ENCODE assay signal across 18 mouse cellular contexts in the genomic region with DNA sequence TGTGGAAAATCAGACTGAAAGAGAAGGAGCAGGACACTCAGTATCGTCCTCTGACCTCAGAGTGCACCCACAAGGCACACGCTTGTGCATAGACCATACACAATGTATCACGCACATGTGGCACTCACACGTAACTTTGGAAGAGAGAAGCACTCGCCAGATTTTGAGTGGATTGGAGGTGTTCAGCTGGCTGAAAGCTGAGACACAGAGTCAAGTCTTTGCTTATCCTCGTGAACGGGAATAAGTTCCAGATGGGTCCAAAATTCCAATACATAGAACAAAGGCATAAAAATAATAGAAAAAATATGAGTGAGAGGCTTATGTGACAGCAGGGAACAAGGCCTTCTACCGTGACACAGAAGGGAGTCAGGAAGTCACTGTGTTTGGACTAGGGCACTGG. TPM values are rescaled to one million over a fixed set of nuclear protein-coding genes. Genes with fewer than 3 reads are reported as not detected.
DNase-seq lines count a peak whose midpoint lies in the region; ATAC-seq and TF ChIP-seq lines count a peak whose summit lies in the region.
"Had no signal": no experiment of that assay in that cellular context is flagged by ENCODE, and none has a peak within 500 bp of the region (broad histone marks: within the 10 kb centered on the region; RNA-seq: fewer than 3 reads in every experiment).

No protein-coding gene starts in this region.

- no peak overlapping the region for H3K9ac ChIP-seq in kidney, embryonic 14.5 days (ENCODE audit: low read depth, low read length)
- H3K9ac ChIP-seq in embryonic facial prominence, embryonic 11.5 days (replicated peaks; ENCODE audit: low read length) = no peak overlapping the region
- H3K9ac ChIP-seq in embryonic facial prominence, embryonic 15.5 days = no peak overlapping the region
- no peak overlapping the region for H3K9ac ChIP-seq in limb, embryonic 15.5 days
- H3K9ac ChIP-seq in kidney, embryonic 16.5 days (replicated peaks; ENCODE audit: low read length) = no peak overlapping the region
- H3K9ac ChIP-seq: liver, postnatal 0 days had no signal

- peaks cover 7% of the 10 kb centered on the region; the same call in 1 of the 2 replicates for H3K4me1 ChIP-seq in kidney, adult 2 months (ENCODE audit: control insufficient read depth, insufficient read depth, low read length)
- peaks cover 4% of the 10 kb centered on the region; the same call in 1 of the 2 replicates for H3K4me1 ChIP-seq in kidney, embryonic 14.5 days (ENCODE audit: control insufficient read depth, insufficient read depth, low read length)
- H3K4me1 ChIP-seq in embryonic facial prominence, embryonic 11.5 days (ENCODE audit: control insufficient read depth, insufficient read depth, low read length) = no peaks in the 10 kb centered on the region
- peaks cover 25% of the 10 kb centered on the region for H3K4me1 ChIP-seq in embryonic facial prominence, embryonic 15.5 days
- peaks cover 20% of the 10 kb centered on the region for H3K4me1 ChIP-seq in limb, embryonic 15.5 days
- peaks cover 11% of the 10 kb centered on the region; the same call in 1 of the 2 replicates for H3K4me1 ChIP-seq in kidney, embryonic 16.5 days (ENCODE audit: insufficient read depth, low read length)
- H3K4me1 ChIP-seq: heart, embryonic 10.5 days had no signal

- DNase-seq in kidney, adult 2 months = no peak
- DNase-seq in embryonic facial prominence, embryonic 11.5 days (ENCODE audit: low spot score) = peak; percentile 83
- DNase-seq in layer of hippocampus, adult 9-10 months (ENCODE audit: low spot score) = no peak
- DNase-seq: adrenal gland, postnatal 36 days; cerebellum, adult 2 months; gastrocnemius, postnatal 14 days; heart, postnatal 10 days; liver; liver, postnatal 0 days; lung, postnatal 14 days; right cerebral cortex, postnatal 4 days; thymus, adult 18-20 months had no signal

- no peaks in the 10 kb centered on the region for H3K9me3 ChIP-seq in kidney, embryonic 14.5 days (ENCODE audit: control insufficient read depth, low read length)
- no peaks in the 10 kb centered on the region for H3K9me3 ChIP-seq in embryonic facial prominence, embryonic 11.5 days (replicated peaks; ENCODE audit: control insufficient read depth, low read length)
- H3K9me3 ChIP-seq in embryonic facial prominence, embryonic 15.5 days (replicated peaks) = no peaks in the 10 kb centered on the region
- H3K9me3 ChIP-seq in limb, embryonic 15.5 days = no peaks in the 10 kb centered on the region
- H3K9me3 ChIP-seq in kidney, embryonic 16.5 days (ENCODE audit: low read length) = no peaks in the 10 kb centered on the region
- H3K9me3 ChIP-seq: heart, embryonic 10.5 days had no signal

- no peak for TF ChIP-seq CTCF in kidney, adult 2 months (conservative IDR thresholded peaks at IDR 0.05; ENCODE audit: insufficient read depth, insufficient read length, low read depth, low read length)

- 53% methylated on average over 8 of the region's 8 CpGs for WGBS in kidney, adult 2 months
- WGBS in kidney, embryonic 14.5 days = 47% methylated on average over 8 of the region's 8 CpGs
- 38% methylated on average over 8 of the region's 8 CpGs for WGBS in embryonic facial prominence, embryonic 11.5 days
- 24% methylated on average over 8 of the region's 8 CpGs for WGBS in embryonic facial prominence, embryonic 15.5 days
- WGBS in limb, embryonic 15.5 days = 32% methylated on average over 8 of the region's 8 CpGs
- WGBS in kidney, embryonic 16.5 days = 55% methylated on average over 8 of the region's 8 CpGs

- no peaks in the 10 kb centered on the region for H3K36me3 ChIP-seq in kidney, adult 2 months (ENCODE audit: control insufficient read depth, insufficient read depth, low read length)
- no peaks in the 10 kb centered on the region for H3K36me3 ChIP-seq in kidney, embryonic 14.5 days (ENCODE audit: control insufficient read depth, insufficient read depth, low read length)
- no peaks in the 10 kb centered on the region for H3K36me3 ChIP-seq in embryonic facial prominence, embryonic 11.5 days (replicated peaks; ENCODE audit: control insufficient read depth, insufficient read depth, low read depth, low read length)
- H3K36me3 ChIP-seq in embryonic facial prominence, embryonic 15.5 days = no peaks in the 10 kb centered on the region
- no peaks in the 10 kb centered on the region for H3K36me3 ChIP-seq in limb, embryonic 15.5 days
- H3K36me3 ChIP-seq in kidney, embryonic 16.5 days (ENCODE audit: insufficient read depth, low read length) = no peaks in the 10 kb centered on the region
- H3K36me3 ChIP-seq: heart, embryonic 10.5 days had no signal

- ATAC-seq in kidney, embryonic 14.5 days (ENCODE audit: low FRiP score, low TSS enrichment) = no peak
- no peak for ATAC-seq in embryonic facial prominence, embryonic 11.5 days (replicated peaks; ENCODE audit: insufficient number of reproducible peaks, low FRiP score, low TSS enrichment, low read depth)
- ATAC-seq in embryonic facial prominence, embryonic 15.5 days (ENCODE audit: insufficient number of reproducible peaks, low FRiP score, low TSS enrichment, low read depth) = no peak
- 0 out of 2 replicates have a peak, but pooled peaks have one; percentile 42 for ATAC-seq in limb, embryonic 15.5 days (ENCODE audit: insufficient number of reproducible peaks, low FRiP score, low TSS enrichment, low read depth)
- no peak for ATAC-seq in kidney, embryonic 16.5 days (ENCODE audit: low FRiP score, low TSS enrichment)
- ATAC-seq: liver, postnatal 0 days had no signal

- peak overlapping the region; percentile 63 for H3K27ac ChIP-seq in kidney, adult 2 months (ENCODE audit: insufficient read depth, low read depth, low read length)
- H3K27ac ChIP-seq in kidney, embryonic 14.5 days (ENCODE audit: low read depth, low read length) = no peak overlapping the region
- peak overlapping the region; percentile 2; the same call in 1 of the 2 replicates for H3K27ac ChIP-seq in embryonic facial prominence, embryonic 11.5 days (replicated peaks; ENCODE audit: low read depth, low read length)
- H3K27ac ChIP-seq in embryonic facial prominence, embryonic 15.5 days (replicated peaks) = peak overlapping the region; percentile 73
- H3K27ac ChIP-seq in limb, embryonic 15.5 days = peak overlapping the region; percentile 74
- no peak overlapping the region for H3K27ac ChIP-seq in kidney, embryonic 16.5 days (ENCODE audit: low read length)
- H3K27ac ChIP-seq: heart, embryonic 10.5 days; layer of hippocampus, adult 2 months had no signal

- H3K27me3 ChIP-seq in kidney, adult 2 months (replicated peaks; ENCODE audit: control insufficient read depth, insufficient read depth, low read length) = no peaks in the 10 kb centered on the region
- H3K27me3 ChIP-seq in kidney, embryonic 14.5 days (ENCODE audit: control insufficient read depth, insufficient read depth, low read length) = no peaks in the 10 kb centered on the region
- no peaks in the 10 kb centered on the region for H3K27me3 ChIP-seq in embryonic facial prominence, embryonic 11.5 days (ENCODE audit: control insufficient read depth, insufficient read depth, low read length)
- no peaks in the 10 kb centered on the region for H3K27me3 ChIP-seq in embryonic facial prominence, embryonic 15.5 days
- H3K27me3 ChIP-seq in limb, embryonic 15.5 days = no peaks in the 10 kb centered on the region
- no peaks in the 10 kb centered on the region for H3K27me3 ChIP-seq in kidney, embryonic 16.5 days (ENCODE audit: insufficient read depth, low read length)

- TF ChIP-seq POLR2A in kidney, adult 2 months (IDR thresholded peaks at IDR 0.05; ENCODE audit: low read depth, low read length) = no peak

- no peak overlapping the region for H3K4me3 ChIP-seq in kidney, adult 2 months (ENCODE audit: insufficient read depth, low read depth, low read length)
- H3K4me3 ChIP-seq in kidney, embryonic 14.5 days (ENCODE audit: low read length) = no peak overlapping the region
- no peak overlapping the region for H3K4me3 ChIP-seq in embryonic facial prominence, embryonic 11.5 days (ENCODE audit: low read depth, low read length)
- H3K4me3 ChIP-seq in embryonic facial prominence, embryonic 15.5 days (replicated peaks) = no peak overlapping the region
- H3K4me3 ChIP-seq in limb, embryonic 15.5 days = no peak overlapping the region
- no peak overlapping the region for H3K4me3 ChIP-seq in kidney, embryonic 16.5 days (ENCODE audit: low read length)
- H3K4me3 ChIP-seq: heart, embryonic 10.5 days; layer of hippocampus, adult 2 months had no signal

- H3K4me2 ChIP-seq in kidney, embryonic 14.5 days (replicated peaks; ENCODE audit: low read depth, low read length) = no peak overlapping the region
- no peak overlapping the region for H3K4me2 ChIP-seq in embryonic facial prominence, embryonic 11.5 days (ENCODE audit: low read depth, low read length)
- no peak overlapping the region for H3K4me2 ChIP-seq in embryonic facial prominence, embryonic 15.5 days (replicated peaks)
- H3K4me2 ChIP-seq in limb, embryonic 15.5 days = no peak overlapping the region
- no peak overlapping the region for H3K4me2 ChIP-seq in kidney, embryonic 16.5 days (replicated peaks; ENCODE audit: low read depth, low read length)

RNA-seq across cellular contexts. Expression of gene Sh3bp4, which starts 36.6 kb away (rescaled TPM):
- 14.8 and 18.1 TPM in 2 replicates for polyA plus RNA-seq in kidney, adult 2 months (2012; rRNA removed)
- 14.9 and 26.1 TPM in 2 replicates for polyA plus RNA-seq in kidney, embryonic 14.5 days (2014; fragmentation: Nextera tagmentation; extraction: Ambion mirVana)
- 22.0 and 25.2 TPM in 2 replicates for polyA plus RNA-seq in embryonic facial prominence, embryonic 11.5 days (2014; fragmentation: Nextera tagmentation; extraction: Ambion mirVana)
- polyA plus RNA-seq in embryonic facial prominence, embryonic 15.5 days (2015; fragmentation: Nextera tagmentation; extraction: Ambion mirVana) = 26.6 and 27.9 TPM in 2 replicates
- polyA plus RNA-seq in limb, embryonic 15.5 days (2015; fragmentation: Nextera tagmentation; extraction: Ambion mirVana) = 21.6 and 24.0 TPM in 2 replicates
- polyA plus RNA-seq in kidney, embryonic 16.5 days (2015; fragmentation: Nextera tagmentation; extraction: Ambion mirVana) = 29.1 and 29.8 TPM in 2 replicates

Comparison
In these comparisons a context has a peak if more than half of its experiments do, and no peak if none do; other contexts are left out.
1. H3K27ac ChIP-seq: peak in kidney, adult 2 months (single experiment), embryonic facial prominence, embryonic 11.5 days (single experiment), embryonic facial prominence, embryonic 15.5 days (single experiment) and limb, embryonic 15.5 days (single experiment); none in kidney, embryonic 14.5 days (single experiment) and kidney, embryonic 16.5 days (single experiment).